Mouse (Mus musculus) neural tube, embryonic 13.5 days (tissue): ENCODE data around the gene Mrps30. TPM values are rescaled to one million over a fixed set of nuclear protein-coding genes. Genes with fewer than 3 reads are reported as not detected.
"Not testable (repeated sequence)": the region's sequence is repeated elsewhere in the genome, so short reads cannot be mapped to it uniquely, and the experiment has no call there.

Source experiments
- ATAC-seq: fragments of 200-750 bp; cut with Nextera tagmentation; 2 replicates; pipeline ENCODE4 v1.8.0; 2017; ENCODE audit warnings: low read depth, mild to moderate bottlenecking, moderate TSS enrichment, moderate library complexity
- H3K27ac ChIP-seq: fragments of 300-500 bp; sonication (generic); replicated peaks from 2 replicates; pipeline ENCODE4 v1.5.1; 2015; ENCODE audit warnings: moderate library complexity, mild to moderate bottlenecking, inconsistent platforms
- H3K27me3 ChIP-seq: fragments of 300-500 bp; sonication (generic); 2 replicates; pipeline ENCODE4 v1.6.1; 2015; ENCODE audit warnings: mild to moderate bottlenecking, inconsistent platforms
- H3K36me3 ChIP-seq: fragments of 300-500 bp; sonication (generic); 2 replicates; pipeline ENCODE4 v1.6.1; 2015; ENCODE audit warnings: mild to moderate bottlenecking, inconsistent platforms
- H3K4me1 ChIP-seq: fragments of 300-500 bp; sonication (generic); replicated peaks from 2 replicates; pipeline ENCODE4 v1.6.1; 2015; ENCODE audit warnings: inconsistent platforms
- H3K4me2 ChIP-seq: fragments of 300-500 bp; sonication (generic); 2 replicates; pipeline ENCODE4 v1.6.1; 2015; ENCODE audit warnings: inconsistent platforms, mild to moderate bottlenecking, moderate library complexity
- H3K4me3 ChIP-seq: fragments of 300-500 bp; sonication (generic); 2 replicates; pipeline ENCODE4 v1.5.1; 2015; ENCODE audit warnings: mild to moderate bottlenecking, inconsistent platforms
- H3K9ac ChIP-seq: fragments of 300-500 bp; sonication (generic); 2 replicates; pipeline ENCODE4 v1.6.1; 2015; ENCODE audit warnings: moderate library complexity, mild to moderate bottlenecking, inconsistent platforms
- H3K9me3 ChIP-seq: fragments of 300-500 bp; sonication (generic); 2 replicates; pipeline ENCODE4 v1.6.1; 2016; ENCODE audit warnings: inconsistent platforms
- WGBS: fragments of 180-500 bp; shearing (Covaris S2); methylation state at CpG from one replicate; pipeline ENCODE4 v1.1.7; 2015; 5-methylcytosine and 5-hydroxymethylcytosine counted together
- polyA plus RNA-seq: library from polyadenylated mRNA; unstranded; fragments of >200 nt; fragmentation: Nextera tagmentation; extraction: Ambion mirVana; gene quantifications from 2 replicates; pipeline ENCODE4 v1.2.1, GENCODE M21; 2015

Mrps30 gene
- 29.3 and 29.4 TPM in 2 replicates for polyA plus RNA-seq

- Histone ChIP-seq H3K27ac (peak within 1 kb of the TSS; percentile 83), H3K4me3 (peak within 1 kb of the TSS; percentile 82), H3K9me3 (no peaks in the 10 kb centered on the region), H3K27me3 (no peaks in the 10 kb centered on the region), H3K36me3 (peaks cover 25% of the 10 kb centered on the region), H3K9ac (peak within 1 kb of the TSS; percentile 84), H3K4me2 (peak within 1 kb of the TSS; percentile 60), H3K4me1 (peaks cover 10% of the 10 kb centered on the region)
- peak; percentile 98 for ATAC-seq
- WGBS: under 1% methylated on average over 93 of the region's 93 CpGs
Observed at GRCm38 (mm10) chr13:118386511-118387447, at the start of gene Mrps30, which contains the start of gene B430218F22Rik. Gene Mrps30, minus strand, starts transcription at chr13:118387252. Gene B430218F22Rik, plus strand, starts transcription at chr13:118386630.

- Histone ChIP-seq H3K4me1 (no peaks in the 10 kb centered on the region; the same call in 1 of the 2 replicates), H3K4me3 (no peak overlapping the region), H3K27ac (no peak overlapping the region), H3K9ac (no peak overlapping the region), H3K9me3 (no peaks in the 10 kb centered on the region), H3K36me3 (no peaks in the 10 kb centered on the region), H3K4me2 (no peak overlapping the region), H3K27me3 (no peaks in the 10 kb centered on the region)
- no peak for ATAC-seq
- WGBS: 83% methylated on average over 1 of the region's 1 CpGs
Observed at GRCm38 (mm10) chr13:118420847-118421246, 33.8 kb upstream of the Mrps30 start.

GRCm38 (mm10) chr13:118420408-118420807 lies 33.4 kb upstream of the Mrps30 start:
- H3K9me3 ChIP-seq: no peaks in the 10 kb centered on the region
- ATAC-seq: no peak
- H3K4me3 ChIP-seq: no peak overlapping the region
- H3K27ac ChIP-seq: no peak overlapping the region
- no peak overlapping the region for H3K4me2 ChIP-seq
- WGBS: 92% methylated on average over 1 of the region's 1 CpGs
- no peaks in the 10 kb centered on the region; the same call in 1 of the 2 replicates for H3K4me1 ChIP-seq
- no peaks in the 10 kb centered on the region for H3K36me3 ChIP-seq
- H3K27me3 ChIP-seq: no peaks in the 10 kb centered on the region
- no peak overlapping the region for H3K9ac ChIP-seq

- no peak for ATAC-seq
- WGBS: 38% methylated on average over 4 of the region's 4 CpGs
Observed at GRCm38 (mm10) chr13:118418163-118418562, 31.1 kb upstream of the Mrps30 start.

GRCm38 (mm10) chr13:118411297-118411992 lies 24.4 kb upstream of the Mrps30 start:
- Histone ChIP-seq H3K4me1 (no peaks in the 10 kb centered on the region), H3K36me3 (no peaks in the 10 kb centered on the region), H3K27me3 (no peaks in the 10 kb centered on the region), H3K9me3 (no peaks in the 10 kb centered on the region), H3K4me3 (no peak overlapping the region), H3K9ac (no peak overlapping the region), H3K4me2 (no peak overlapping the region), H3K27ac (no peak overlapping the region)
- 85% methylated on average over 6 of the region's 6 CpGs for WGBS
- ATAC-seq: no peak

More at GRCm38 (mm10) chr13:118418163-118418562, 31.1 kb upstream of the Mrps30 start:
- Histone ChIP-seq H3K27me3 (no peaks in the 10 kb centered on the region), H3K27ac (no peak overlapping the region), H3K36me3 (no peaks in the 10 kb centered on the region), H3K4me1 (no peaks in the 10 kb centered on the region; the same call in 1 of the 2 replicates), H3K4me2 (no peak overlapping the region), H3K9ac (no peak overlapping the region), H3K9me3 (no peaks in the 10 kb centered on the region), H3K4me3 (no peak overlapping the region)

- Histone ChIP-seq H3K4me3 (no peak overlapping the region), H3K27me3 (no peaks in the 10 kb centered on the region), H3K36me3 (no peaks in the 10 kb centered on the region), H3K9me3 (no peaks in the 10 kb centered on the region), H3K4me2 (no peak overlapping the region), H3K4me1 (no peaks in the 10 kb centered on the region), H3K27ac (no peak overlapping the region), H3K9ac (no peak overlapping the region)
- no peak for ATAC-seq
Observed at GRCm38 (mm10) chr13:118403544-118403943, 16.5 kb upstream of the Mrps30 start.

GRCm38 (mm10) chr13:118400340-118400739 lies 13.3 kb upstream of the Mrps30 start:
- 78% methylated on average over 6 of the region's 6 CpGs for WGBS
- no peak for ATAC-seq
- no peak overlapping the region for H3K4me3 ChIP-seq
- H3K9ac ChIP-seq: no peak overlapping the region
- no peaks in the 10 kb centered on the region for H3K27me3 ChIP-seq
- no peak overlapping the region for H3K4me2 ChIP-seq
- no peak overlapping the region for H3K27ac ChIP-seq
- H3K9me3 ChIP-seq: no peaks in the 10 kb centered on the region
- no peaks in the 10 kb centered on the region for H3K4me1 ChIP-seq
- H3K36me3 ChIP-seq: no peaks in the 10 kb centered on the region

- no peaks in the 10 kb centered on the region for H3K36me3 ChIP-seq
- H3K9me3 ChIP-seq: no peaks in the 10 kb centered on the region
- H3K27ac ChIP-seq: no peak overlapping the region
- ATAC-seq: no peak
- 88% methylated on average over 3 of the region's 3 CpGs for WGBS
- no peak overlapping the region for H3K4me3 ChIP-seq
- H3K4me1 ChIP-seq: no peaks in the 10 kb centered on the region
- no peak overlapping the region for H3K9ac ChIP-seq
- H3K27me3 ChIP-seq: no peaks in the 10 kb centered on the region
- H3K4me2 ChIP-seq: no peak overlapping the region
Observed at GRCm38 (mm10) chr13:118395803-118396202, 8.8 kb upstream of the Mrps30 start.

GRCm38 (mm10) chr13:118387448-118387801 lies 373 bp upstream of the Mrps30 start:
- Histone ChIP-seq H3K4me2 (peak overlapping the region; percentile 49), H3K36me3 (peaks cover 19% of the 10 kb centered on the region), H3K4me3 (peak overlapping the region; percentile 82)
- H3K9me3 ChIP-seq, H3K27me3 ChIP-seq, H3K27ac ChIP-seq, H3K9ac ChIP-seq, H3K4me1 ChIP-seq: not testable (repeated sequence)
- peak; percentile 60 for ATAC-seq
- 9% methylated on average over 10 of the region's 10 CpGs for WGBS

GRCm38 (mm10) chr13:118380381-118380780 lies 6.7 kb downstream of the Mrps30 start:
- Histone ChIP-seq H3K27me3 (no peaks in the 10 kb centered on the region), H3K9ac (no peak overlapping the region), H3K27ac (no peak overlapping the region), H3K36me3 (peaks cover 59% of the 10 kb centered on the region), H3K4me3 (no peak overlapping the region), H3K9me3 (no peaks in the 10 kb centered on the region), H3K4me2 (no peak overlapping the region), H3K4me1 (peaks cover under 1% of the 10 kb centered on the region; the same call in 1 of the 2 replicates)
- ATAC-seq: no peak
- 78% methylated on average over 10 of the region's 10 CpGs for WGBS

GRCm38 (mm10) chr13:118379155-118379554 lies 7.9 kb downstream of the Mrps30 start:
- no peak for ATAC-seq
- H3K4me1 ChIP-seq: no peaks in the 10 kb centered on the region
- no peak overlapping the region for H3K9ac ChIP-seq
- H3K4me2 ChIP-seq: no peak overlapping the region
- no peaks in the 10 kb centered on the region for H3K27me3 ChIP-seq
- WGBS: 69% methylated on average over 1 of the region's 1 CpGs
- H3K4me3 ChIP-seq: no peak overlapping the region
- no peak overlapping the region for H3K27ac ChIP-seq
- peaks cover 56% of the 10 kb centered on the region for H3K36me3 ChIP-seq
- H3K9me3 ChIP-seq: no peaks in the 10 kb centered on the region

GRCm38 (mm10) chr13:118372871-118373270 lies 14.2 kb downstream of the Mrps30 start:
- H3K4me2 ChIP-seq: no peak overlapping the region
- H3K4me3 ChIP-seq: no peak overlapping the region
- no peaks in the 10 kb centered on the region for H3K27me3 ChIP-seq
- 94% methylated on average over 4 of the region's 4 CpGs for WGBS
- H3K9me3 ChIP-seq: no peaks in the 10 kb centered on the region
- H3K36me3 ChIP-seq: peaks cover 5% of the 10 kb centered on the region
- no peak for ATAC-seq
- no peaks in the 10 kb centered on the region for H3K4me1 ChIP-seq
- no peak overlapping the region for H3K9ac ChIP-seq
- no peak overlapping the region for H3K27ac ChIP-seq
